Mouse (Mus musculus): ENCODE results near the gene Dcbld2.

DNA sequence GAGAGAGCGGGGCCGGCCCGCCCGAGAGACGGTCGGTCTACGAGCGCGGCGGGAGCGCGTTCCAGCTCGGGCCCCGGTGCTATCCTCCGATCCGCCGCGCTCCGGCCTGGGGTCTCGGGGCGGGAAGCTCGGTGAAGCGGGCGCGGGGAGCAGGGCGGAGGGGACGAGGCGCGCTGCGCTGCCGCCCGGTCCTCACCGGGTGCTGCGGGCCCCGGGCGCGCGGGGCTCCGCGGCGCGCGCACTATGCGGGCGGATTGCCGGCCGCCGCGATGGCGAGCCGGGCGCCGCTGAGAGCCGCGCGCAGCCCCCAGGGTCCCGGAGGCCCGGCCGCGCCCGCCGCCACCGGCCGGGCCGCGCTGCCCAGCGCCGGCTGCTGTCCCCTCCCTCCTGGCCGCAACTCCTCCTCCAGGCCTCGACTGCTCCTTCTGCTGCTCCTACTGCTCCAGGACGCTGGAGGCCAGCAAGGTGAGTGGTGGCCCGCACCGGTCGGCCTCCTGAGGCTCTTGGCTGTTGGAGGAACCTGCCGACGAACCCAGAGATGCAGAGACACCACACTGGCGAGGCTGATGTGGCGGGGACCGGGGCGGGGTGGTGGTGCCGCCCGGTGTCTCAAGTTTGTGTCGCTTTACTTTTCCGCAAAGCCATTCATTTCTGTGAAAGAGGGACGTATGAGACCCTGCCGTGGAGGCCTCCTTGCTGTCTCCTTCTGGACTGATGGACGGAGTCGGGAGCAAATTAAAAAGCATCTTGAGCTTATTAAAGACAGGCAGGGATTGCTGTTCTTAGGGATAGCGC is 441 bp downstream of the Dcbld2 start:
- no peak for TF ChIP-seq CTCF (IDR thresholded peaks at IDR 0.05; ENCODE audit: low read depth)
- no peak for TF ChIP-seq EP300 (IDR thresholded peaks at IDR 0.05; ENCODE audit: low read depth)

Data from liver, embryonic 14.5 days (tissue).